Mouse (Mus musculus): Measurements from ENCODE around the gene P2rx1. TPM values are rescaled to one million over a fixed set of nuclear protein-coding genes. Genes with fewer than 3 reads are reported as not detected.

The P2rx1 gene
- 2.6 and 4.8 TPM in 2 replicates for polyA plus RNA-seq (2016; fragmentation: Nextera tagmentation; extraction: Ambion mirVana)

DNA sequence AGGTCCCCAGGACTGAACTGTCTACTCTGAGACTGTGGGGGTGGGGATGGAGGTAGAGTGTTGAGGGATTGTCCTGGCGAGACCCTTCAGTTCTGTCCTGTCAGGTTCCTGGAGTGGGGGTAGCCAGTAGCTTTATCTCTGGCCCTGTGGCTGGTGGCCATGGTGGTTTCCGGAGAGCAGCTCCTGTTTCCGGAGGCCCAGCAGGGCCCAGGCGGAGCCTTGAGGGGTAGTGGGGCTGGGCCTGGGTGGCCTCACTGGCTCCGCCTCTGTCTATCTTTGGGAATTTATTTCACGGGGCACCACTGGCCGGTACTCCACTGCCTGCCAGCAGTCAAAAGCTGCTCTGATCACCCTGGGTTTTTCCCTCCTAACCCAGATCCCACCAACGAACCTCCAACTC is at the start of gene P2rx1:
TSS of gene P2rx1 (plus strand) at position 333 of the 400 bp plus-strand sequence.
- peaks cover 4% of the 10 kb centered on the region; the same call in 1 of the 2 replicates for H3K27me3 ChIP-seq (ENCODE audit: insufficient read depth, poor library complexity, severe bottlenecking)
- DNase-seq (ENCODE audit: low spot score): no peak
- no peak within 1 kb of the TSS for H3K4me3 ChIP-seq
- H3K27ac ChIP-seq: peak within 1 kb of the TSS; percentile 43
- H3K36me3 ChIP-seq: no peaks in the 10 kb centered on the region
- H3K4me1 ChIP-seq: peaks cover 19% of the 10 kb centered on the region
- WGBS: 29% methylated on average over 8 of the region's 8 CpGs
- no peaks in the 10 kb centered on the region for H3K9me3 ChIP-seq

- 57% methylated on average over 22 of the region's 22 CpGs for WGBS
- Histone ChIP-seq H3K4me1 (peaks cover 64% of the 10 kb centered on the region), H3K27ac (peak overlapping the region; percentile 50; the same call in 1 of the 2 replicates), H3K9me3 (no peaks in the 10 kb centered on the region), H3K27me3 (ENCODE audit: insufficient read depth, poor library complexity, severe bottlenecking) (peaks cover 15% of the 10 kb centered on the region; the same call in 1 of the 2 replicates), H3K4me3 (no peak overlapping the region), H3K36me3 (no peaks in the 10 kb centered on the region)
- DNase-seq (ENCODE audit: low spot score): no peak
Observed at GRCm38 (mm10) chr11:72951137-72952000, 47.5 kb upstream of the P2rx1 start.

DNA sequence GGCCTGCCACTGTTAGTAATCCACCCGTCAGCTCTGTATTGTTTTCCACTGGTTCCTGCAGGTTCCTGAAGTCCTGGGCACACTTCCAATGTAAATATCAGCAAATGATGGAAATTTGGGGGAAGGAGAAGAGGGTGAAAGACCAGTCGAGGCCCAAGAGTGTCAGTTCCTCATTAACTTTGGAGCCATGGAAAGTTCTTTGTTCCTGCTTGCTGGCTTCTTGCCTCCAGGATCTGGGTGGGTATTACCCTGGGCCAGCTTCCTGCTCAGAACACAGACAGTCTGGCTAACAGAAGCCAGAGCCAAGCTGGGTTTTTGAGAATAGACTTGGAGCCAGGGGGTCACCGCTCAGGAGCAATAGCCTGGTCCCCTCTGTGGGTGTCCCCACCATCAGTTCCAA is 46.7 kb upstream of the P2rx1 start:
- no peaks in the 10 kb centered on the region for H3K9me3 ChIP-seq
- H3K27ac ChIP-seq: peak overlapping the region; percentile 72; the same call in 1 of the 2 replicates
- peaks cover 15% of the 10 kb centered on the region; the same call in 1 of the 2 replicates for H3K27me3 ChIP-seq (ENCODE audit: insufficient read depth, poor library complexity, severe bottlenecking)
- H3K4me1 ChIP-seq: peaks cover 56% of the 10 kb centered on the region
- no peaks in the 10 kb centered on the region for H3K36me3 ChIP-seq
- no peak overlapping the region for H3K4me3 ChIP-seq
- DNase-seq (ENCODE audit: low spot score): no peak
- 61% methylated on average over 3 of the region's 3 CpGs for WGBS

- no peaks in the 10 kb centered on the region for H3K36me3 ChIP-seq
- H3K27ac ChIP-seq: peak overlapping the region; percentile 72; the same call in 1 of the 2 replicates
- peaks cover 51% of the 10 kb centered on the region for H3K4me1 ChIP-seq
- no peak for DNase-seq (ENCODE audit: low spot score)
- H3K9me3 ChIP-seq: no peaks in the 10 kb centered on the region
- peaks cover 13% of the 10 kb centered on the region; the same call in 1 of the 2 replicates for H3K27me3 ChIP-seq (ENCODE audit: insufficient read depth, poor library complexity, severe bottlenecking)
- H3K4me3 ChIP-seq: no peak overlapping the region
- WGBS: 84% methylated on average over 6 of the region's 6 CpGs
Observed at GRCm38 (mm10) chr11:72952697-72953096, 46.2 kb upstream of the P2rx1 start.

- Histone ChIP-seq H3K4me1 (peaks cover 47% of the 10 kb centered on the region), H3K27ac (peak overlapping the region; percentile 72; the same call in 1 of the 2 replicates), H3K9me3 (no peaks in the 10 kb centered on the region), H3K27me3 (ENCODE audit: insufficient read depth, poor library complexity, severe bottlenecking) (peaks cover 10% of the 10 kb centered on the region; the same call in 1 of the 2 replicates), H3K4me3 (no peak overlapping the region), H3K36me3 (no peaks in the 10 kb centered on the region)
- WGBS: 68% methylated on average over 1 of the region's 1 CpGs
- no peak for DNase-seq (ENCODE audit: low spot score)
Observed at GRCm38 (mm10) chr11:72953116-72953439, 45.8 kb upstream of the P2rx1 start.

- Histone ChIP-seq H3K27me3 (ENCODE audit: insufficient read depth, poor library complexity, severe bottlenecking) (0 out of 2 replicates have a peak, but pooled peaks cover 10% of the 10 kb centered on the region), H3K27ac (peak overlapping the region; percentile 72; the same call in 1 of the 2 replicates)
- WGBS: 80% methylated on average over 4 of the region's 4 CpGs
Observed at GRCm38 (mm10) chr11:72953440-72954151, 45.3 kb upstream of the P2rx1 start.

GRCm38 (mm10) chr11:72954216-72954615 is 44.7 kb upstream of the P2rx1 start:
- 86% methylated on average over 4 of the region's 4 CpGs for WGBS

More at GRCm38 (mm10) chr11:72953440-72954151, 45.3 kb upstream of the P2rx1 start:
- H3K36me3 ChIP-seq: no peaks in the 10 kb centered on the region
- no peak for DNase-seq (ENCODE audit: low spot score)
- H3K4me1 ChIP-seq: peaks cover 45% of the 10 kb centered on the region
- H3K9me3 ChIP-seq: no peaks in the 10 kb centered on the region
- H3K4me3 ChIP-seq: no peak overlapping the region

DNA sequence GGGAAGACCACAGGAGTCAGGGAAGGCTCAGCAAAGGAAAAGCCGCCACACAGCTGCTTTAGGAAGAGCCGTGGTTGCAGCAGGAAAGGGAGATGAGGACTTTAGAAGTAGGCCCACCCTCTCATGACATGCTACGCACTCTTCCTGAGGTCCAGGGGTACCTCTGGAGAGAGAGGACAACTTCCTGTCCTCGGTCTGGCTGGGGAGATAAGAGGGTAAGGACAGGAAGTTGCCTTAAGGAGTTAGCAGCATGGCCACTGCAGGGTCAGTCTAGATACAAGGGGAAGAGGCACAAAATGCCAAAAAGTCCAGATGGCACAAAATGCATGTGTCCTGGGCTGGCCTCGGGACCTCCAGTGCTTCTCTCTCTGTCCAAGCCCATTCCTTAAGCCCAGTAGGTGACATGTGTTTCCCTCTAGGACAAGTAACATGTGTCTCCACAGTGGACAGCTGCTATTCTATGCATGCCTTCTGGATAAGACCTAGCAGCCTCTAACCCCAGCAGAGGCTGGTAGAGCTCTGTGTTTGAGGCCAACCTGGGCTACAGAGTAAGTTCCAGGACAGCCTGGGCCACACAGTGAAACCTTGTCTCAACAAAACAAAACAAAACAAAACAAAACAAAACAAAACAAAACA is 43.4 kb upstream of the P2rx1 start:
- WGBS: 42% methylated on average over 5 of the region's 5 CpGs
- no peak for DNase-seq (ENCODE audit: low spot score)
- Histone ChIP-seq H3K4me3 (no peak overlapping the region), H3K27ac (peak overlapping the region; percentile 52), H3K27me3 (ENCODE audit: insufficient read depth, poor library complexity, severe bottlenecking) (peaks cover 28% of the 10 kb centered on the region), H3K4me1 (peaks cover 48% of the 10 kb centered on the region), H3K36me3 (no peaks in the 10 kb centered on the region), H3K9me3 (no peaks in the 10 kb centered on the region)

More at GRCm38 (mm10) chr11:72954216-72954615, 44.7 kb upstream of the P2rx1 start:
- no peak for DNase-seq (ENCODE audit: low spot score)
- Histone ChIP-seq H3K27ac (peak overlapping the region; percentile 31; the same call in 1 of the 2 replicates), H3K9me3 (no peaks in the 10 kb centered on the region), H3K4me3 (no peak overlapping the region), H3K36me3 (no peaks in the 10 kb centered on the region), H3K27me3 (ENCODE audit: insufficient read depth, poor library complexity, severe bottlenecking) (peaks cover 15% of the 10 kb centered on the region), H3K4me1 (peaks cover 45% of the 10 kb centered on the region)

GRCm38 (mm10) chr11:72957318-72957717 is 41.6 kb upstream of the P2rx1 start:
- Histone ChIP-seq H3K27me3 (ENCODE audit: insufficient read depth, poor library complexity, severe bottlenecking) (peaks cover 46% of the 10 kb centered on the region), H3K36me3 (no peaks in the 10 kb centered on the region), H3K4me3 (no peak overlapping the region), H3K9me3 (no peaks in the 10 kb centered on the region), H3K27ac (no peak overlapping the region), H3K4me1 (peaks cover 57% of the 10 kb centered on the region)
- no peak for DNase-seq (ENCODE audit: low spot score)
- WGBS: 41% methylated on average over 2 of the region's 2 CpGs

- Histone ChIP-seq H3K9me3 (no peaks in the 10 kb centered on the region), H3K27ac (no peak overlapping the region), H3K4me3 (peak overlapping the region; percentile 62), H3K4me1 (peaks cover 51% of the 10 kb centered on the region), H3K36me3 (no peaks in the 10 kb centered on the region), H3K27me3 (ENCODE audit: insufficient read depth, poor library complexity, severe bottlenecking) (peaks cover 59% of the 10 kb centered on the region)
- WGBS: 12% methylated on average over 15 of the region's 15 CpGs
- DNase-seq (ENCODE audit: low spot score): no peak
Observed at GRCm38 (mm10) chr11:72959924-72960679, 38.8 kb upstream of the P2rx1 start.

DNA sequence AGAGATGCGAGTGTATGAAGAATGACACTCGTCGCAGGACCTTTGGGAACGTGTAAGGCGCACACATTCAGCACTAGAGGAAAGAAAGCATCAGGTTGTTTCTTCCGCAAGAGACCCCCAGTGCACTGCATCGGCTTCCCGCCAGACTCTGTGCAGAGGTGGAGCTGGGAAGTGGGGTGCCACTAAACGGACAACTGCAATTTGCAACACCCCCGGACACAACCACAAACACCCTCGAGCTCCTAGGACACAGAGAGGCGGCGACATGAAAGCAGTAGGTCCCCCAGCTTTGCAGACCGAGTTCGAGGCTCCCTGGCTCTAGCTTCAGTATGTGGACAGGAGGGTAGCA is 38.2 kb upstream of the P2rx1 start:
- H3K36me3 ChIP-seq: no peaks in the 10 kb centered on the region
- whole genome bisulfite sequencing: 4% methylated on average over 15 of the region's 15 CpGs
- DNase-seq (ENCODE audit: low spot score): no peak
- H3K27me3 ChIP-seq (ENCODE audit: insufficient read depth, poor library complexity, severe bottlenecking): peaks cover 61% of the 10 kb centered on the region
- peak overlapping the region; percentile 56 for H3K27ac ChIP-seq
- H3K4me1 ChIP-seq: peaks cover 50% of the 10 kb centered on the region
- H3K4me3 ChIP-seq: peak overlapping the region; percentile 62
- H3K9me3 ChIP-seq: no peaks in the 10 kb centered on the region
